Mouse (Mus musculus) lung, postnatal 14 days (tissue): ENCODE measurements around the gene Hmgcl.
A peak's percentile ranks its signal among the peaks of the same experiment; 100 is the strongest.
"Not testable (repeated sequence)": the region's sequence is repeated elsewhere in the genome, so short reads cannot be mapped to it uniquely, and the experiment has no call there.

ENCODE experiments used
- DNase-seq: peaks from one replicate; pipeline ENCODE4 v3.0.0; 2021

Hmgcl gene

GRCm38 (mm10) chr4:135928376-135928775, 17.9 kb upstream of the Hmgcl start:
- DNase-seq: no peak

DNA sequence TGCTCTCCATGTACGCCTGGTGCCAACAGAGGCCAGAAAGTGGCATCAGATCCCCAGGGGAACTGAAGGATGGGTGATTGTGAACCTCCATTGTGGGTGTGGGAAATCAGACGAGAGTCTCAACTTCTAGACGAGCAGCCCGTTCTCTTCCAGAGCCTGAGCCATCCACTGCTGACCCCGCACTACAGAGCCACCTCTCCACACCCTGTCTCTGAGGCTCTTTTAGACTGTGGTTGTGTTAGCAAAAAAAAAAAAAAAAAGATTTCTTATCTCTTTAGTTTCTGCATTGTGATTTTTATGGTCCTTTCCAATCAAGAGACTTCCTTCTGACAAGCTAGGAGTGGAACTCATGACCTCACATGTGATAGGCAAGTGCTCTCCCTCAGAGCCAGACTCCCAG, 16.8 kb upstream of the Hmgcl start:
- no peak for DNase-seq

GRCm38 (mm10) chr4:135929828-135930227, 16.4 kb upstream of the Hmgcl start:
- no peak for DNase-seq

GRCm38 (mm10) chr4:135930239-135930638, 16.0 kb upstream of the Hmgcl start:
- no peak for DNase-seq

GRCm38 (mm10) chr4:135931832-135932231, 14.4 kb upstream of the Hmgcl start:
- DNase-seq: peak; percentile 34

GRCm38 (mm10) chr4:135934708-135935500, 11.3 kb upstream of the Hmgcl start:
- no peak for DNase-seq

- DNase-seq: peak; percentile 43
Observed at GRCm38 (mm10) chr4:135935502-135935901, 10.7 kb upstream of the Hmgcl start.

GRCm38 (mm10) chr4:135938858-135939257, 7.4 kb upstream of the Hmgcl start:
- no peak for DNase-seq

GRCm38 (mm10) chr4:135941026-135941425, 5.2 kb upstream of the Hmgcl start:
- DNase-seq: not testable (repeated sequence)

- no peak for DNase-seq
Observed at GRCm38 (mm10) chr4:135942193-135942592, 4.1 kb upstream of the Hmgcl start.

DNA sequence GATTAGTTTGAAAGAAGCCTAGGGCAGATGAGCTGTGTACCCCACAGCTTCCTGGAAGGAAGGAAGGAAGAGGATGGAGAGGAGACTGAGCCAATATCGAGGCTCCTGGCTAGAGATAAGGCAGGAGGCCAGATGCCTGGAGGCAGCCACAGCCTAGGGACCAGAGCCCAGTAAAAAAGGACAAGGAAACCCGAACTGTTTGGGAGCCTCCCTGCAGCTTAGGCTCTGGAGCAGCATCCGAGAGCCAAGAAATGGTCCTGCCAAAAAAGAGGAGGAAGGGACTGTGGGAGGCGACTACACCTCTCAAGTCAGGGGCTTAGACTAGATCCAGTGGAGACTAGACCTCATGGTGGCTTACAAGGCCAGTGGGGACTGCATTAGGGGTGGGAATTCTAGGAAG, 2.9 kb upstream of the Hmgcl start:
- no peak for DNase-seq

DNA sequence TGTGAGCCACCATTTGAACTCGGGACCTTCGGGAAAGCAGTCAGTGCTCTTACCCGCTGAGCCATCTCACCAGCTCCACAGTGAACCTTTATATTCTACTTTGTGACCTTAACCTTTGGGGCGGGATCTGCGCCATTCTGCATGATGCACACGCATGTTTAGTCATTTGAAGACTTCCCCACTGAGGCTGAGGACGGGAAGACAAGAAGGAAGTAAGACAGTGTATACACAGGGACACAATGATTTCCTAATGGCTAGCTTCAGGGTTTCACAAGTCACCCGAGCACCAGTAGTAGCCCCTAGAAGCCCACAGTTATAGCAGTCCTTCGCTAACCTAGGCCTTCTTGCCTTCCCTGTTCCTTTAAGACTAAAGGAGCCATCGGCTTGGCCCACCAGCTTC, 542 bp upstream of the Hmgcl start:
- DNase-seq: no peak

- peak; percentile 23 for DNase-seq
Observed at GRCm38 (mm10) chr4:135946659-135947301, 532 bp downstream of the Hmgcl start.

GRCm38 (mm10) chr4:135948142-135948541, 1.9 kb downstream of the Hmgcl start:
- no peak for DNase-seq

DNA sequence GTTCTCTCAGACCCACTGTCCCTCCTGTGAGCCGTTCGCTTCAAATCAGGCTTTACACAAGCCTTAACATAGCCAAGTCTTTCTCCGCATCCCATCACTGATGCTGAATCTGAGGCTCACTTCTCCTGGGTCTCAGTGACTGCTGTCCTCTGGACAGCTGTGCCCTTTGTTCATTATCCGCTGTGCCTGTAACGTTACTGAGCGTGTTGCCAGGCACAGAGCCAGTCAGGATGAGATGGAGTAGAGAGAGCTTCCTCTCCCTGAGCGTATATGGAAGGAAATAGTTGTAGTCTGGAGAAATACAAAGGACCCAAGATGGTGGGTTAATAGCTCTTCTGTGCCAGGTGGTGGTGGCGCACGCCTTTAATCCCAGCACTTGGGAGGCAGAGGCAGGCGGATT, 3.2 kb downstream of the Hmgcl start:
- peak; percentile 54 for DNase-seq

GRCm38 (mm10) chr4:135949911-135950310, 3.7 kb downstream of the Hmgcl start:
- no peak for DNase-seq

DNA sequence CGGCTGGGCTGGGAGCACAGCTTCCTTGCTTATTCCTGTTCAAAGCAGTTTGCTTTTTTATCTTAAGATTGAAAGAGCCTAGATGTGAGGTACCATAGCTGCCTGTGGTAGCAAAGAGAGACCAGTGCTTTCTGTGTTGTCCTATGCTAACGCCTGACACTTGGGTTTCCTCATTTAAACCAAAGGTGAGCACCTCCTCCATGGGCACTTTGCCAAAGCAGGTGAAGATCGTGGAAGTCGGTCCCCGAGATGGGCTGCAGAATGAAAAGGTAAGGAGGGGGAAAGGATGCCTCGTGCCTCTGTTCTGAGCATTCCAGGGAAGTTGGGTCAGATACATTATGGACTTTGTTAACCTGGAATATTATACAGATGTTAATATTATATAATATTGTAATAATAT, 4.1 kb downstream of the Hmgcl start:
- DNase-seq: no peak

DNA sequence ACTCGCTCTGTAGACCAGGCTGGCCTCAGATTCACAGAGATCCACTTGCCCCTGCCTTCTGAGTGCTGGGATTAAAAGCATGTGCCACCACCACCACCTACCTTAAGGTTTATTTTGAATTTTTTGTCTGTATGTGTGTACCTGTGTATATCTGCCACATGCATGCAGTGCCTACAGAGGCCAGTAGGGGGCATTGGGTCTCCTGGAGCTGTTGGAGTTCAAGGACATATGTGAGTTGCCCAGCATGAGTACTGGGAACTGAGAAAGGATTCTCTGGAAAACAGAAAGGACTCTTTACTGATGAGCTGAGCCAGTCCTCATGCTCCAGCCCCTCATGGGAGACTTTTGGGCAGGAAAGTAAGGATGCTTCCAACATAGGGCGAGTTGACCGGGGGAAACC, 5.3 kb downstream of the Hmgcl start:
- DNase-seq: no peak

DNA sequence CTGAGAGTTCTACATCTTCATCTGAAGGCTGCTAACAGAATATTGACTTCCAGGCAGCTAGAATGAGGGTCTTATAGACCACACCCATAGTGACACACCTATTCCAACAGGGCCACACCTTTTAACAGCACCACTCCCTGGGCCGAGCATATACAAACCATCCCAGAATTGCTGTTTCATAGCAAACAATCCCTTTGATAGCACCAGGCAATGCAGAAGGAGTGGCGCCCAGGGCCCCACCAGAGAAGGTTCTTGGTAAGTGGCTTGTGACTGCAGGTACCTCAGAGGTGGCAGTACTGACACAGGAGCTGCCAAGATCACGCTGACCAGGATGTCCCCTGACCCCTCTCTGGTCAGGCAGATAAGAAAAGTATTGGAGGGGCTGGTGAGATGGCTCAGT, 6.9 kb downstream of the Hmgcl start:
- DNase-seq: no peak

- DNase-seq: peak; percentile 86
Observed at GRCm38 (mm10) chr4:135954241-135954640, 8.0 kb downstream of the Hmgcl start.

DNA sequence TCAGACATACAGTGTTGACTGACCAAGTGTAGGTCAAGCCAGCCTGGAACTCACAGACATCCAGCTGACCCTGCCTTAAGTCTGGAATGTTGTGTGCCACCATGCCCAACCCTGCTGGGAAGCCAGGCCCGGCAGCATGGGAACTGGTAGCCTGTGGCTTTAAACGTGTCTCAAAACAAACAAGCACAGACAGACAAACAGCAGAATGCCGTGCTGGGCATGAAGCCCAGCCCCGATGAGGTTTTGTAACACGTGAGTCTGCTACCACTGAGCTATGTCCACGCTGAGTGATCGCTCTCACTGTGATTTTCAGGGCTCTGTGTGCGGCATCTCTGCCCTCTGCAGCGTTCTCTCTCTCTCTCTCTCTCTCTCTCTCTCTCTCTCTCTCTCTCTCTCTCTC, 9.6 kb downstream of the Hmgcl start:
- no peak for DNase-seq

DNA sequence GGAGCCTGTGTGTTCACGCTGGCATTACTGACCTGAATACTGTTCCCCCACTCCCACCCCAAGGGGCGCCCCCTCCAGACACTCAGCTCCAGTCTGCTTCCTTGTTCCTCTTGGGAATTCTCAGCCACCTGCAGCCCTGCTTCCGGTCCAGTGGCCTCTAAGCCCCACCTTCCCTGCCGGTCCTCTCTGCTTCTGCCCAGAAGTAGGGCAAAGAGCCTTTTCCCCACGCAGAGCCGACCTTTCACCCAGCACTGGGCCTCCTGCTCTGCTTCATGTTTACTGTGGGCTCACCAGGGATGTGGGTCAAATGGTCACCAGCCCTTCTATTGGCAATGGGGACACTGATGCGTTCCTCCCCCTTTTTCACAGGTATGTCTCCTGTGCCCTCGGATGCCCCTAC, 12.1 kb downstream of the Hmgcl start:
- DNase-seq: no peak

- peak; percentile 89 for DNase-seq
Observed at GRCm38 (mm10) chr4:135960717-135961116, 14.5 kb downstream of the Hmgcl start.

DNA sequence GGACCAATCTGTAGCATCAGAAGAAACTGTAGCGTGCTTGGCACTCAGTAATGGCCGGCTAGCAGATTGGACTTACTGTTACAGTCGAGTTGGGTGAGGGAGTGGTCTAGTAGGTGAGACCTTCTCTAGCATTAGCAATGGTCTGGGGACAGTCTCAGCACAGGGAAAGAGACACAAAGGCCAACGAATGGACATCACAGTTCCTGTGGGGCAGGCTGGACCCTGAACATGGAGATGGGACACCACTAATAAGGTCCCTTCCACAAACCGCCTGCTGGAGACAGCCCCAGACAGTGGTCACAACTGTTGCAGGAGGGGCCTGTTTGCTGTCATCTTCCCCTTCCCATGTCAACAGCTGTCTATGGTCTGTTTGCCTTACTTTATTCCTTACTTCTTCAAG, 15.5 kb downstream of the Hmgcl start:
- DNase-seq: no peak

DNA sequence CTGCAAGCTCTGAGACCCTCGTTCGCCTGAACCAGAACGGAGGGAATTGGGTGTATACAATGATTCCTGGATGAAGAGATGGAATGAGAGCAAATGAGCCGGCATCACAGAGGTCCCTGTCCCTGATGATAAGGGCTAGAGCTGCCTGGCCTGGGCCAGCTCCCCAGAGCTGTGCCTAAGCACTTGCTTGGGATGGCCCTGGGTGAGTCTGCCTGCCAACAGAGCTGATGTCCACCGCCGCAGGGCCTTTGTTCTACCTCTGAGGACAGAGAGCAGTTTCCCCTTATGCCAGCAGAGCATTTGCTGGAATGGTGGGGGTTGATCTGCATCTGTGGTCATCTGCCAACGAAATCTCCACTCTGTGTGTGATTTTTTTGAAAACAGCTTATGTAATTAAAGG, 15.9 kb downstream of the Hmgcl start:
- DNase-seq: no peak
